Mouse (Mus musculus) small intestine, adult 2 months (tissue): ENCODE data around the gene Actg1.

Experiments used
- CTCF ChIP-seq: fragments of 200-500 bp; IDR thresholded peaks from 2 replicates; pipeline ENCODE4 v1.5.1; 2012; ENCODE audit warnings: low read depth, mild to moderate bottlenecking, control low read depth, inconsistent platforms, low read length, moderate library complexity, mixed read lengths; ENCODE audit not compliant: insufficient replicate concordance, insufficient read length; ENCODE audit errors: extremely low read depth
- POLR2A ChIP-seq: fragments of 200-500 bp; IDR thresholded peaks from 2 replicates; pipeline ENCODE4 v1.6.1; 2012; ENCODE audit warnings: low read depth, mild to moderate bottlenecking, control low read depth, inconsistent platforms, low read length, moderate library complexity

DNA sequence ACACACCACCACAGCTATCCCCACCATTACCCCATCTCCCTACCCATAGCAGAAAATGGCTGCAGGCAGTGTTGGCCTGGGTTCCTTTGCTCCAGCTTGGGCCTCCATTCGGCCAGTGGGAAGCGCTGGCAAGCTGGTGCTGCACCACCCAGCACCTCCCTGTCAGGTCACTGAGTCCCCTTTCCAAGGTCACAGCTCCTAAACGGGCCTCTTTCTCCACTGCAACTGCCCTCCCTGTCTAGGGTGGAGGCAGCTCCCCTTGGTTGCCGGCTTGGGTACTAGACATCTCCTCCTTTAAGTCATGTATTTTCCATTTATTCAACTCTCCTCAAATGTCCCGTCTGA lies 44.0 kb downstream of the Actg1 start:
- TF ChIP-seq POLR2A (no peak), CTCF (no peak)
